Mouse (Mus musculus): ENCODE measurements at regions not wholly inside any gene's neighbourhood (a gene's known extent, or its start where the extent isn't known, plus 50 kb on each side); places are given as distances from the start of the nearest gene placed in this dataset.
A peak's percentile ranks its signal among the peaks of the same experiment; 100 is the strongest.

DNA sequence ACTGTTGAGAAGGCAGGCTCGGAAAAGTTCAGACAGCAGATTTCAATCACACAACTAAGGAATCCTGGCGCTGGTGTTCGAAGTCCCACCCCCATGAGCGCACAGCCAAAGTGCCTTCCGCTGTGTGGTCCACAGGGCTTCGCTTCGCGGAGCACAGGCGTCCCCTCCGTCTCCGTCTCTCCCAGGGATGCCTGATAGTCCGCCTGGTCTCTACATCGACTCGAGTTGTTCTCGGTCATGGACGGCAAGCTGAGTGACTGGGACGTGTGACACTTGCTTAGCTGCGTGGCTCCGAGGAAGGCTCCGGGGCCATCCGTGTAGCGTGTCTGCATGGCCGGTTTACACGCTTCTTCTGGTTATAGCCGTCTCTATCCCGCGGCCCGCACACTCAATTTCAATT is 224.0 kb downstream of the Gm26897 start:
- no peak for DNase-seq

DNA sequence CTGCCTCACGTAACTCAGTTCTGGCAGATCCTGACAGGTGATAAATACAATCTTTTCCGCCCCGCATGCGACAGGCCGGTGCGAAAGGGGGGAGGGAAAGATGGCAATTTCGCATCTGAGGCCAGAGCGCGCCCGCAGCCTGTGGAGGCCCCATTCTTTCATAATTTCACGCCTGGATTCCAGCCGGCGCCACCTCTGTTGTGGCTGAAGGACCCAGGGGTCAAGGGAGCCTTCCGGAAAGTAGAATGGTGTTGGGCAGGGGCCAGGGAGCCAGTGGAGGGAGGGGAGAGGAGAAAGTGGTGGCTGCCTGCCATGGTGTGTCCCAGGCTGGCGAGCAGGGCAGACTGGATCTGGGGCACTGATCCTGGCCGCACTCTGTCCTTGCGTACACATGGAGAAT is 224.5 kb downstream of the Gm26897 start:
- DNase-seq: peak; percentile 29

GRCm38 (mm10) chr5:111965311-111965710 is 231.6 kb downstream of the Gm26897 start:
- DNase-seq: no peak

GRCm38 (mm10) chr5:111968121-111968520 is 234.4 kb downstream of the Gm26897 start:
- DNase-seq: no peak

DNA sequence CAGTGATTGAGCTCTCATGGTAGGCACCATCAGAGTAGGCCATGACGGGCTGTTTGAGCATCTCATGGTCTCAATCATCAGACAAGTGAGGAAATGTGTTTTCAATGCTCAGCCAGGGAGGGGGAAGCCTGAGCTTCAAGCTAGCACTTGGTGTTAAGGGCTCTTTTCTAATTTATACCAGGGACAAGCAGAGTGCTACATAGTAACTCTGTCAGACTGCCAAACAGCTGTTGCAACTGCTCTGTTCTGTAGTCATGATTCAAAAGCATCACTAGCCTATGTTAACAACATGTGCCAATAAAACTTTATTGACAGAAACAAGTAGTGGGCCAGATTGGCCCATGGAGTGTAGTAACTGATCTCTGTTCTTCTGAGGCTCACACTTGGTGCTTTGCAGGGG is 235.0 kb downstream of the Gm26897 start:
- DNase-seq: no peak

- no peak for DNase-seq
These were observed 237.5 kb downstream of the Gm26897 start for GRCm38 (mm10) chr5:111971193-111971592.

GRCm38 (mm10) chr5:111971952-111972351 is 238.2 kb downstream of the Gm26897 start:
- DNase-seq: no peak

DNA sequence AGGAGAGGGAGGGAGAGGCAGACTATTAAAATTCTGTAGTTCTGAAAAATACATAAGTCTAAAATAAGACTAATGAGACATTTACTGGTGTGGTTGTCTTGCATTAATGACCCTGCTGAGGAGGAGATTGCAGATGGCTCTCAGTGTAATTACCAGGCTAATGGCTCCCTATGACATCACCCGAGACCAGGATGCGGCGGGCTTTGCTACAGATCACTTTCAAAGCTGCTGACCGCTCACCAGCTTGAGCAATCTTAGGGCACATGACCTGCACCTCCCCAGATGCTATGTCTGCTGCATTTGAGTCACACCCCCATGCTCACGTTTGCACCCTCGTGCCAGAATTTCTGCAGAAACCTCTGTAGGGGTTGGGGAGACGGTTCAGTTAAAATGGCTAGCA is 242.0 kb downstream of the Gm26897 start:
- no peak for DNase-seq

GRCm38 (mm10) chr5:111979601-111980000 is 245.9 kb downstream of the Gm26897 start:
- no peak for DNase-seq

DNA sequence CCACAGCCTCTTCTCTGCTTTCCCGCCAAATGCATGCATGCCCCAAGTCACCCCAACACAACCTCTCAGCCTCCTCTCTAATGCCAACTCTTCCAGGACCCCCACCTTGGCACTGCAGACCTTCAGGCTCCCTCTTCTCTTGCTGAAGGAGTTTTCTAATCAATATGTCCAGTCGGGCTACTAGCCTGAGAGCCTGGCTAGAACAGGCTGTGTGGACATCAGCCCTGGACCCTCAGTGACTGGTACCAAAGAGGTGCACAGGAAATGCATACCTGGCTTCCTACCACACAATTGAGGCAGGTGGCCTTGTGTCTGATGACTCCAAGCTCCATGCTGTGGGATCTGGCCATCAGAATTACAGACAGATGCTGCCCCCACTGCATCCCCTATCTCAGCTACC is 248.4 kb downstream of the Gm26897 start:
- DNase-seq: no peak

- DNase-seq: no peak
These were observed 252.3 kb downstream of the Gm26897 start for GRCm38 (mm10) chr5:111985997-111986396.

DNA sequence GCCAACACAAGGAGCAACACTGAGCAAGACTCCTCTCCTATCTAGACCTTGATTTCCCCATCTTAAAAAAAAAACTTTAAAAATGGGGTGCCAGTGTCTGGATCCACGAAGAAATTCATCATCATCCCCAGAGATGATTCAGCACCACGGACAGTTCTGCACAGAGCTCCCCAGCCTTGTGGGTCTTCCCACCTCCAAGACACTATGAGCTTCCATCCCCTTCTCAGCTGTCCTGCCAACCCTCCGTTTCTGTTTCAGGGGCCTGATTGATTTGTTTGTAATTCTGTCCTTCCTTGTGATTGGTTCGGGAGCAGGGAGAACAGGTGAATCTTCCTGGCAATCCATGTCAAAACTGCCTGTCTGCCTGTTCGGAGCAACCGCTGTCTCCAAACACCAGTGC is 253.3 kb downstream of the Gm26897 start:
- no peak for DNase-seq

- DNase-seq: no peak
These were observed 258.1 kb downstream of the Gm26897 start for GRCm38 (mm10) chr5:111991805-111992204.

GRCm38 (mm10) chr5:111993221-111993620 is 259.1 kb downstream of the Cryba4 start:
- no peak for DNase-seq

DNA sequence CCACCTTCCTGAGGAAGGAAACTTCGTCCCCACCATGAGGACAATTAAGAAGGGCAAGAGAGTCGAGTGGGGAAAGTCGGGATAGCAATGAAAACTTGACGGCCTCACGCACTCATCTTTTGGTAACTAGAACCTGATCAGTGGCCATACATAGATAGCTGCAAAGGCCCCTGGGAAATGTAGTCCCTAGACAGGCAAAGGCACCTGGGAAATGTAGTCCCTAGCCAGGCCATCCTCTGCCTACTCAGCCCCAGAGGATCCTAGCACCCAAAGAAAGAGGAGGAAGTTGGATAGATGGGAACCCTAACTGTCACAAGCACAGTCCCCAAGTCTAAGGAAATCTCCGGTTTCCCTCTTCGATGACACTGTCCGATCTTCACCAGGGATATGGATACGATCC is 258.4 kb downstream of the Cryba4 start:
- DNase-seq: no peak

DNA sequence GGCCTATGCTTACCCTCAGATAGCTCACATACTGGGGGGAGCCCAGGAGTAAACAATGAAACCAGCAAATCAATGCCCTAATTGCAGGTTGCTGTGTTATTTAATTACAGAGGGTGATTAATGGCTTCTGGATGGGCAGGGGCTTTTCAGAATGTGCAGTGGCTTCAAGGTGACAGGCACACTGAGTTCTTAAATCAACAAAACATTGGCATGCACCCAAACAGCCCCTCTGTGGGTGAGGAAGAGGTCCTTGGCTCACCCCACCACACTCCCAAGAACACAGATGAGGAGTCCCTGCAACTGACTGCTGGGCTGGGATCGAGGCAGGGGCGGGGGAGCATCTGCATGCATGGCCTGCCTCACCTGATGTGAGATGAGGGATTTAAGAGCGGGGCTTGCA is 255.5 kb downstream of the Cryba4 start:
- no peak for DNase-seq

GRCm38 (mm10) chr5:112001742-112002701 is 250.3 kb downstream of the Cryba4 start:
- no peak for DNase-seq

- no peak for DNase-seq
These were observed 249.3 kb downstream of the Cryba4 start for GRCm38 (mm10) chr5:112002856-112003660.

- DNase-seq: no peak
These were observed 248.3 kb downstream of the Cryba4 start for GRCm38 (mm10) chr5:112004041-112004440.

GRCm38 (mm10) chr5:112012505-112013164 is 239.7 kb downstream of the Cryba4 start:
- DNase-seq: no peak

- DNase-seq: peak; percentile 54
These were observed 233.4 kb downstream of the Cryba4 start for GRCm38 (mm10) chr5:112018925-112019324.

DNA sequence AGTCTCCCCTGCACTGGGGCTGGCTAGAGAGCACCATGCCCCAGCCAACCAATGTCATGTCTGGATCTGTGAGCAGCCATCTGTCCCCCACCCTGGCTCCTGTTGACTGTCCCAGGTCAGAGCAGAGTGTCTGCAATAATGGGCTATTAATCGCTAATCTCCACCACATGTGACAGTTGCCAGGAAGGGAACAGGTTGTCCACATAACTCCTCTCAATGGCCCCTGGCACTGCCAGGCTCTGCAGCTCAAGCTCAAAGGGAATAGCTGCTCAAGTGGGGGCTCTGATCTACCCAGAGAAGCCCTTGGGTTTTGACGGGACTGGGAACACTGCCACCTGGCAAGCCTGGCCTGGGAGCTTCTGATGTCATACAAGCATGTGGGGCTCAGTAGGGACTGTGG is 231.4 kb downstream of the Cryba4 start:
- peak; percentile 51 for DNase-seq

DNA sequence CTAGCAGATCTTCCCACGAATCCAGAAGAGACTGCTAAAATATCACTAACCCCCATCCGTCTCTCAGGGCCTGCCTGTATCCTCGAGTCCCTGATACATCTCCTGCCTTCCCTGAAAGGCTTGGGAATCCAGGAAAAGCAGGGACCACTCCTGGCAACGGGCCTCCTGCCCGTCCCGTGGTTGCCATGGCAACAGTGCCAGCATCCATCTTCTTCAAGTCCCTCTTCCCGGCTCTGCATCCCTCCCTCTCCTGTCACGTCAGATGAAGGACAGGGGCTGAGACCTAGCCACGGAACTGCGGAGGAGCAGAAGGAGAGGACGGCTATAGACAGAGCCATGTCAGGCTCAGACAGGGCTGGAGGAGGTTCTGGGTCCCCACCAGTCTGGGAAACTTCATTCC is 222.4 kb downstream of the Cryba4 start:
- DNase-seq: no peak
